8 mouse cellular contexts compared by ENCODE assay signal in the genomic region with DNA sequence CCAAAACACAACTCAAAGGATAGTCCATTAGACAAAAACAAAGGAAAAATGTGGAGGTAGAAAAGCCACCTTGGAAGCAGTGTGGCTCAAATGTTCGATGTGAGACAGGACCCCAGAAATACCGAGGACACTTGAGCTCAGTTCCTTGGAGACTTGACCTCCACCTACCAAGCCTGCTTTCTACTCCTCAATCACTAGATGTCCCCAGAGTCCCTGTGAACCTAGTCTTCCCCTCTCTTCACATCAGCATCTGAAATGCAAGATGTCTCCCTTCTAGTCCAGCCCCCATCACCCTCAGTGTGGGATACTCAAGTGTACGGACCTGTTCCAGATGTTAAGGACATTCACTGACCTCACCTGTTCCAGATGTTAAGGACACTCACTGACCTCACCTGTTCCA. TPM values are rescaled to one million over a fixed set of nuclear protein-coding genes. Genes with fewer than 3 reads are reported as not detected.
A peak's percentile ranks its signal among the peaks of the same experiment; 100 is the strongest.
DNase-seq lines count a peak whose midpoint lies in the region; ATAC-seq and TF ChIP-seq lines count a peak whose summit lies in the region.

No protein-coding gene starts in this region.

- no peak overlapping the region for H3K27ac ChIP-seq in intestine, postnatal 0 days (ENCODE audit: low read depth, low read length)
- no peak overlapping the region for H3K27ac ChIP-seq in intestine, embryonic 15.5 days
- H3K27ac ChIP-seq in embryonic fibroblast, embryonic 13.5 days (ENCODE audit: insufficient read depth, low read length) = no peak overlapping the region
- H3K27ac ChIP-seq in neural tube, embryonic 15.5 days (replicated peaks) = 0 out of 2 replicates have a peak overlapping the region, but pooled peaks have one; percentile 1

- no peak; the same call in 1 of the 2 replicates for TF ChIP-seq POLR2A in embryonic fibroblast, embryonic 13.5 days (IDR thresholded peaks at IDR 0.05; ENCODE audit: low read depth, low read length)

- no peaks in the 10 kb centered on the region for H3K36me3 ChIP-seq in intestine, postnatal 0 days (ENCODE audit: control insufficient read depth, insufficient read depth)
- no peaks in the 10 kb centered on the region for H3K36me3 ChIP-seq in intestine, embryonic 15.5 days
- H3K36me3 ChIP-seq in neural tube, embryonic 15.5 days = no peaks in the 10 kb centered on the region

- H3K27me3 ChIP-seq in intestine, postnatal 0 days (replicated peaks; ENCODE audit: control insufficient read depth, insufficient read depth, low read length) = no peaks in the 10 kb centered on the region
- H3K27me3 ChIP-seq in intestine, embryonic 15.5 days (replicated peaks) = no peaks in the 10 kb centered on the region
- H3K27me3 ChIP-seq in neural tube, embryonic 15.5 days (replicated peaks) = no peaks in the 10 kb centered on the region

- no peak overlapping the region for H3K9ac ChIP-seq in intestine, postnatal 0 days (ENCODE audit: low read depth, low read length)
- no peak overlapping the region for H3K9ac ChIP-seq in intestine, embryonic 15.5 days
- no peak overlapping the region for H3K9ac ChIP-seq in neural tube, embryonic 15.5 days (replicated peaks)

- no peak for ATAC-seq in intestine, postnatal 0 days
- no peak for ATAC-seq in intestine, embryonic 15.5 days
- no peak for ATAC-seq in neural tube, embryonic 15.5 days (ENCODE audit: low FRiP score)

- WGBS in intestine, postnatal 0 days = 21% methylated on average over 3 of the region's 3 CpGs
- 23% methylated on average over 3 of the region's 3 CpGs for WGBS in intestine, embryonic 15.5 days
- 8% methylated on average over 3 of the region's 3 CpGs for WGBS in neural tube, embryonic 15.5 days

- TF ChIP-seq CTCF in intestine, postnatal 0 days (IDR thresholded peaks at IDR 0.05; ENCODE audit: low read depth) = peak; percentile 94
- peak; percentile 34; the same call in 1 of the 2 replicates for TF ChIP-seq CTCF in embryonic fibroblast, embryonic 13.5 days (IDR thresholded peaks at IDR 0.05; ENCODE audit: borderline replicate concordance, insufficient read depth, low read length)

- no peak overlapping the region for H3K4me2 ChIP-seq in intestine, postnatal 0 days (replicated peaks; ENCODE audit: low read depth)
- no peak overlapping the region for H3K4me2 ChIP-seq in intestine, embryonic 15.5 days (replicated peaks)
- H3K4me2 ChIP-seq in neural tube, embryonic 15.5 days = no peak overlapping the region

- DNase-seq in CD4-positive, CD25-positive, alpha-beta regulatory T cell, adult 2 months (ENCODE audit: low read depth, low spot score) = peak; percentile 75
- DNase-seq in adipocyte (ENCODE audit: low spot score) = peak; percentile 53
- peak; percentile 46 for DNase-seq in layer of hippocampus, postnatal 10 days (ENCODE audit: low spot score in 2 of 2)
- no peak for DNase-seq in gastrocnemius, postnatal 4 days (ENCODE audit: low spot score in 2 of 2)

- H3K9me3 ChIP-seq in intestine, postnatal 0 days (ENCODE audit: control insufficient read depth) = no peaks in the 10 kb centered on the region
- H3K9me3 ChIP-seq in intestine, embryonic 15.5 days = no peaks in the 10 kb centered on the region
- no peaks in the 10 kb centered on the region for H3K9me3 ChIP-seq in neural tube, embryonic 15.5 days (replicated peaks)

- no peak overlapping the region for H3K4me3 ChIP-seq in intestine, postnatal 0 days (ENCODE audit: low read depth, low read length)
- H3K4me3 ChIP-seq in intestine, embryonic 15.5 days (replicated peaks) = no peak overlapping the region
- no peak overlapping the region for H3K4me3 ChIP-seq in embryonic fibroblast, embryonic 13.5 days (ENCODE audit: insufficient read depth, low read length)
- H3K4me3 ChIP-seq in neural tube, embryonic 15.5 days (replicated peaks) = no peak overlapping the region

- no peaks in the 10 kb centered on the region for H3K4me1 ChIP-seq in intestine, postnatal 0 days (replicated peaks; ENCODE audit: control insufficient read depth, insufficient read depth, low read length)
- peaks cover 29% of the 10 kb centered on the region for H3K4me1 ChIP-seq in intestine, embryonic 15.5 days (replicated peaks)
- H3K4me1 ChIP-seq in embryonic fibroblast, embryonic 13.5 days (ENCODE audit: control insufficient read depth, insufficient read depth, low read length) = no peaks in the 10 kb centered on the region
- peaks cover 26% of the 10 kb centered on the region for H3K4me1 ChIP-seq in neural tube, embryonic 15.5 days

RNA-seq across cellular contexts. Expression of gene Sox12, which starts 5.1 kb away (rescaled TPM):
- 2.8 and 3.1 TPM in 2 replicates for polyA plus RNA-seq in intestine, postnatal 0 days (2015; fragmentation: Nextera tagmentation; extraction: Ambion mirVana)
- 5.4 and 5.9 TPM in 2 replicates for polyA plus RNA-seq in intestine, embryonic 15.5 days (2015; fragmentation: Nextera tagmentation; extraction: Ambion mirVana)
- polyA plus RNA-seq in embryonic fibroblast, embryonic 13.5 days (2011; ENCODE audit: insufficient read length, low read depth, missing spikeins) = 15.0 and 20.3 TPM in 2 replicates
- 10 to 100 TPM; 37.5 to 38.1 TPM for total RNA-seq in layer of hippocampus, postnatal 10 days (2021)
- polyA plus RNA-seq in neural tube, embryonic 15.5 days (2015; fragmentation: Nextera tagmentation; extraction: Ambion mirVana) = 10.1 and 12.1 TPM in 2 replicates
- 10 to 100 TPM; 17.6 TPM for total RNA-seq in gastrocnemius, postnatal 4 days (2021)

RNA-seq across cellular contexts. Expression of gene Nrsn2, which starts 16.3 kb away (rescaled TPM):
- polyA plus RNA-seq in intestine, postnatal 0 days (2015; fragmentation: Nextera tagmentation; extraction: Ambion mirVana) = 4.1 and 4.7 TPM in 2 replicates
- polyA plus RNA-seq in intestine, embryonic 15.5 days (2015; fragmentation: Nextera tagmentation; extraction: Ambion mirVana) = 1.8 and 2.1 TPM in 2 replicates
- polyA plus RNA-seq in embryonic fibroblast, embryonic 13.5 days (2011; ENCODE audit: insufficient read length, low read depth, missing spikeins) = not detected in 2 replicates
- total RNA-seq in layer of hippocampus, postnatal 10 days (2021) = 10 to 100 TPM; 35.3 to 35.4 TPM
- 50.9 and 60.3 TPM in 2 replicates for polyA plus RNA-seq in neural tube, embryonic 15.5 days (2015; fragmentation: Nextera tagmentation; extraction: Ambion mirVana)
- under 1 TPM in 1 of 2 experiments, not detected in 1; 0.23 TPM for total RNA-seq in gastrocnemius, postnatal 4 days (2021)

RNA-seq across cellular contexts. Expression of gene Zcchc3, which starts 22.0 kb away (rescaled TPM):
- polyA plus RNA-seq in intestine, postnatal 0 days (2015; fragmentation: Nextera tagmentation; extraction: Ambion mirVana) = 15.7 and 18.1 TPM in 2 replicates
- polyA plus RNA-seq in intestine, embryonic 15.5 days (2015; fragmentation: Nextera tagmentation; extraction: Ambion mirVana) = 34.4 and 40.8 TPM in 2 replicates
- polyA plus RNA-seq in embryonic fibroblast, embryonic 13.5 days (2011; ENCODE audit: insufficient read length, low read depth, missing spikeins) = 9.7 and 17.6 TPM in 2 replicates
- total RNA-seq in layer of hippocampus, postnatal 10 days (2021) = 10 to 100 TPM in 1 of 2 experiments, 1 to 10 TPM in 1; 9.9 to 12.1 TPM
- polyA plus RNA-seq in neural tube, embryonic 15.5 days (2015; fragmentation: Nextera tagmentation; extraction: Ambion mirVana) = 17.5 and 18.7 TPM in 2 replicates
- 10 to 100 TPM; 12.3 to 13.6 TPM for total RNA-seq in gastrocnemius, postnatal 4 days (2021)

RNA-seq across cellular contexts. Expression of gene 6820408C15Rik, which starts 22.6 kb away (rescaled TPM):
- 0.34 and 0.37 TPM in 2 replicates for polyA plus RNA-seq in intestine, postnatal 0 days (2015; fragmentation: Nextera tagmentation; extraction: Ambion mirVana)
- 0.42 and 0.49 TPM in 2 replicates for polyA plus RNA-seq in intestine, embryonic 15.5 days (2015; fragmentation: Nextera tagmentation; extraction: Ambion mirVana)
- polyA plus RNA-seq in embryonic fibroblast, embryonic 13.5 days (2011; ENCODE audit: insufficient read length, low read depth, missing spikeins) = 0.30 TPM in 1 of 2 replicates, not detected in the other
- total RNA-seq in layer of hippocampus, postnatal 10 days (2021) = 1 to 10 TPM; 3.5 to 4.3 TPM
- polyA plus RNA-seq in neural tube, embryonic 15.5 days (2015; fragmentation: Nextera tagmentation; extraction: Ambion mirVana) = 1.2 and 1.5 TPM in 2 replicates
- under 1 TPM; 0.15 to 0.18 TPM for total RNA-seq in gastrocnemius, postnatal 4 days (2021)

RNA-seq across cellular contexts. Expression of gene Trib3, which starts 49.0 kb away (rescaled TPM):
- 2.5 and 2.9 TPM in 2 replicates for polyA plus RNA-seq in intestine, postnatal 0 days (2015; fragmentation: Nextera tagmentation; extraction: Ambion mirVana)
- polyA plus RNA-seq in intestine, embryonic 15.5 days (2015; fragmentation: Nextera tagmentation; extraction: Ambion mirVana) = 4.3 and 4.9 TPM in 2 replicates
- polyA plus RNA-seq in embryonic fibroblast, embryonic 13.5 days (2011; ENCODE audit: insufficient read length, low read depth, missing spikeins) = 49.1 and 85.1 TPM in 2 replicates
- under 1 TPM; 0.30 to 0.58 TPM for total RNA-seq in layer of hippocampus, postnatal 10 days (2021)
- polyA plus RNA-seq in neural tube, embryonic 15.5 days (2015; fragmentation: Nextera tagmentation; extraction: Ambion mirVana) = 1.8 and 1.9 TPM in 2 replicates
- 1 to 10 TPM; 1.4 to 1.7 TPM for total RNA-seq in gastrocnemius, postnatal 4 days (2021)

Comparison
In these comparisons a context has a peak if more than half of its experiments do, and no peak if none do; other contexts are left out.
1. DNase-seq: peak in CD4-positive, CD25-positive, alpha-beta regulatory T cell, adult 2 months (single experiment), adipocyte (single experiment) and layer of hippocampus, postnatal 10 days (2 of 2); none in gastrocnemius, postnatal 4 days (0 of 2).